Mouse (Mus musculus) heart, postnatal 14 days (tissue): ENCODE data around the gene B9d2. TPM values are rescaled to one million over a fixed set of nuclear protein-coding genes. Genes with fewer than 3 reads are reported as not detected.
"Not testable (repeated sequence)": the region's sequence is repeated elsewhere in the genome, so short reads cannot be mapped to it uniquely, and the experiment has no call there.

Experiments used
- DNase-seq, 2 experiments: peaks; one replicate each; pipeline ENCODE4 v3.0.0; 2021 to 2022
- intact Hi-C: fragments of 180-260 bp; cut with DNase I; formaldehyde crosslinking; loops from one replicate; pipeline ENCODE4 v1.15.1; 2025
- total RNA-seq, 2 experiments: library from RNA; stranded (reverse); gene quantifications; 2 replicates each; pipeline ENCODE4 v1.2.3; 2021

Gene B9d2
- total RNA-seq, 2 experiments from 2014 or later, result 11.0 to 11.3 TPM

GRCm38 (mm10) chr7:25720760-25721159 lies 40.2 kb downstream of the B9d2 start:
- intact Hi-C loops, result loop anchor here (1.0 kb wide), 1 partner anchor 85 kb away; no protein-coding TSS in a partner anchor
- no peak for DNase-seq

GRCm38 (mm10) chr7:25721776-25722175 lies 41.2 kb downstream of the B9d2 start:
- DNase-seq, result not testable (repeated sequence)
- intact Hi-C loops, result loop anchor here (1.0 kb wide), 1 partner anchor 84 kb away; no protein-coding TSS in a partner anchor

GRCm38 (mm10) chr7:25725886-25726285 lies 45.3 kb downstream of the B9d2 start:
- intact Hi-C loops, result loop anchor here (2.0 kb wide), 1 partner anchor 27 kb away; no protein-coding TSS in a partner anchor
- no peak for DNase-seq

GRCm38 (mm10) chr7:25727800-25728199 lies 47.2 kb downstream of the B9d2 start:
- no peak for DNase-seq
- intact Hi-C loops, result no loop called here

GRCm38 (mm10) chr7:25729396-25729795 lies 48.8 kb downstream of the B9d2 start:
- intact Hi-C loops, result no loop called here
- no peak for DNase-seq

- intact Hi-C loops, result no loop called here
- peak; percentile 56 to 76 for DNase-seq
These were observed 49.3 kb downstream of the B9d2 start for GRCm38 (mm10) chr7:25729862-25730261.

GRCm38 (mm10) chr7:25731294-25732055 lies 50.9 kb downstream of the B9d2 start:
- intact Hi-C loops, result no loop called here
- DNase-seq, result no peak

GRCm38 (mm10) chr7:25734991-25735390 lies 54.4 kb downstream of the B9d2 start:
- intact Hi-C loops, result no loop called here
- no peak for DNase-seq

Other genes with a start within 250 kb of the B9d2 start
- 10 to 100 TPM; 14.3 to 17.4 TPM for gene Ceacam1, start 203.2 kb upstream of the B9d2 start, total RNA-seq
- gene Ceacam2, start 140.9 kb upstream of the B9d2 start, total RNA-seq, result 1 to 10 TPM; 1.9 to 2.0 TPM
- under 1 TPM in 1 of 2 experiments, not detected in 1; 0.53 TPM for gene Erich4, start 64.9 kb upstream of the B9d2 start, total RNA-seq
- gene Dmac2, start 61.4 kb upstream of the B9d2 start, total RNA-seq, result 10 to 100 TPM; 55.5 to 60.6 TPM
- gene B3gnt8, start 54.1 kb upstream of the B9d2 start, total RNA-seq, result 1 to 10 TPM; 4.9 to 5.8 TPM
- 100 to 1,000 TPM; 132 to 146 TPM for gene Bckdha, start 21.8 kb upstream of the B9d2 start, total RNA-seq
- 10 to 100 TPM; 16.9 to 17.2 TPM for gene Exosc5, start 21.6 kb upstream of the B9d2 start, total RNA-seq
- under 1 TPM in 1 of 2 experiments, not detected in 1; 0.37 TPM for gene Tmem91, start 5.6 kb upstream of the B9d2 start, total RNA-seq
- 10 to 100 TPM; 31.7 to 36.1 TPM for gene Tgfb1, start 6.2 kb downstream of the B9d2 start, total RNA-seq
- 10 to 100 TPM; 47.0 to 50.7 TPM for gene Ccdc97, start 38.3 kb downstream of the B9d2 start, total RNA-seq
- 10 to 100 TPM; 88.8 to 89.0 TPM for gene Hnrnpul1, start 74.0 kb downstream of the B9d2 start, total RNA-seq
- 100 to 1,000 TPM in 1 of 2 experiments, 10 to 100 TPM in 1; 94.3 to 122 TPM for gene Axl, start 107.9 kb downstream of the B9d2 start, total RNA-seq
- gene Cyp2s1, start 136.1 kb downstream of the B9d2 start, total RNA-seq, result 1 to 10 TPM; 5.4 to 6.1 TPM
- gene Cyp2b10, start 216.8 kb downstream of the B9d2 start, total RNA-seq, result 1 to 10 TPM in 1 of 2 experiments, under 1 TPM in 1; 0.59 to 2.9 TPM